Mouse (Mus musculus): ENCODE data around the gene Pxn. TPM values are rescaled to one million over a fixed set of nuclear protein-coding genes. Genes with fewer than 3 reads are reported as not detected.

The Pxn gene
- polyA plus RNA-seq, 1 experiment from 2014 or later = 27.9 TPM

- peak overlapping the region; percentile 92 for H3K4me3 ChIP-seq
- no peak for DNase-seq (ENCODE audit: low spot score)
- peaks cover 4% of the 10 kb centered on the region; the same call in 1 of the 2 replicates for H3K27me3 ChIP-seq (ENCODE audit: low read depth, poor library complexity, severe bottlenecking)
- H3K4me1 ChIP-seq = peaks cover 40% of the 10 kb centered on the region
- no peaks in the 10 kb centered on the region for H3K9me3 ChIP-seq (replicated peaks)
- H3K27ac ChIP-seq (replicated peaks) = peak overlapping the region; percentile 87
- WGBS = 31% methylated on average over 12 of the region's 12 CpGs
- H3K36me3 ChIP-seq = no peaks in the 10 kb centered on the region; the same call in 1 of the 2 replicates
These were observed 948 bp downstream of the Pxn start for GRCm38 (mm10) chr5:115507267-115507980.

GRCm38 (mm10) chr5:115507981-115508858 is 1.7 kb downstream of the Pxn start:
- no peaks in the 10 kb centered on the region for H3K9me3 ChIP-seq (replicated peaks)
- H3K27ac ChIP-seq (replicated peaks) = 0 out of 2 replicates have a peak overlapping the region, but pooled peaks have one; percentile 28
- peaks cover 40% of the 10 kb centered on the region for H3K4me1 ChIP-seq
- H3K4me3 ChIP-seq = peak overlapping the region; percentile 92
- 50% methylated on average over 18 of the region's 18 CpGs for WGBS
- peaks cover 4% of the 10 kb centered on the region; the same call in 1 of the 2 replicates for H3K27me3 ChIP-seq (ENCODE audit: low read depth, poor library complexity, severe bottlenecking)
- H3K36me3 ChIP-seq = no peaks in the 10 kb centered on the region; the same call in 1 of the 2 replicates
- DNase-seq (ENCODE audit: low spot score) = no peak

GRCm38 (mm10) chr5:115508859-115509147 is 2.3 kb downstream of the Pxn start:
- DNase-seq (ENCODE audit: low spot score) = no peak
- Histone ChIP-seq H3K27me3 (ENCODE audit: low read depth, poor library complexity, severe bottlenecking) (peaks cover 4% of the 10 kb centered on the region; the same call in 1 of the 2 replicates), H3K36me3 (peaks cover 5% of the 10 kb centered on the region), H3K4me1 (peaks cover 40% of the 10 kb centered on the region), H3K27ac (replicated peaks) (no peak overlapping the region), H3K4me3 (peak overlapping the region; percentile 92), H3K9me3 (replicated peaks) (no peaks in the 10 kb centered on the region)
- WGBS = 21% methylated on average over 10 of the region's 10 CpGs

GRCm38 (mm10) chr5:115509321-115509761 is 2.9 kb downstream of the Pxn start:
- peaks cover 4% of the 10 kb centered on the region; the same call in 1 of the 2 replicates for H3K27me3 ChIP-seq (ENCODE audit: low read depth, poor library complexity, severe bottlenecking)
- H3K4me1 ChIP-seq = peaks cover 42% of the 10 kb centered on the region
- no peaks in the 10 kb centered on the region for H3K9me3 ChIP-seq (replicated peaks)
- H3K4me3 ChIP-seq = peak overlapping the region; percentile 92
- H3K27ac ChIP-seq (replicated peaks) = peak overlapping the region; percentile 59; the same call in 1 of the 2 replicates
- DNase-seq (ENCODE audit: low spot score) = no peak
- H3K36me3 ChIP-seq = peaks cover 5% of the 10 kb centered on the region
- WGBS = 59% methylated on average over 15 of the region's 15 CpGs

GRCm38 (mm10) chr5:115509790-115510689 is 3.6 kb downstream of the Pxn start:
- DNase-seq (ENCODE audit: low spot score) = no peak
- H3K4me3 ChIP-seq = peak overlapping the region; percentile 92; the same call in 1 of the 2 replicates
- no peaks in the 10 kb centered on the region for H3K9me3 ChIP-seq (replicated peaks)
- H3K36me3 ChIP-seq = peaks cover 5% of the 10 kb centered on the region
- WGBS = 69% methylated on average over 15 of the region's 15 CpGs
- peak overlapping the region; percentile 59; the same call in 1 of the 2 replicates for H3K27ac ChIP-seq (replicated peaks)
- peaks cover 49% of the 10 kb centered on the region for H3K4me1 ChIP-seq
- H3K27me3 ChIP-seq (ENCODE audit: low read depth, poor library complexity, severe bottlenecking) = peaks cover 4% of the 10 kb centered on the region; the same call in 1 of the 2 replicates

- Histone ChIP-seq H3K9me3 (replicated peaks) (no peaks in the 10 kb centered on the region), H3K4me3 (no peak overlapping the region), H3K27me3 (ENCODE audit: low read depth, poor library complexity, severe bottlenecking) (peaks cover 4% of the 10 kb centered on the region; the same call in 1 of the 2 replicates), H3K36me3 (peaks cover 17% of the 10 kb centered on the region), H3K4me1 (peaks cover 47% of the 10 kb centered on the region), H3K27ac (replicated peaks) (no peak overlapping the region)
- DNase-seq (ENCODE audit: low spot score) = no peak
- 93% methylated on average over 7 of the region's 7 CpGs for WGBS
These were observed 5.9 kb downstream of the Pxn start for GRCm38 (mm10) chr5:115512375-115512774.

GRCm38 (mm10) chr5:115513246-115513645 is 6.8 kb downstream of the Pxn start:
- H3K27ac ChIP-seq (replicated peaks) = no peak overlapping the region
- peaks cover 38% of the 10 kb centered on the region for H3K4me1 ChIP-seq
- DNase-seq (ENCODE audit: low spot score) = no peak
- H3K9me3 ChIP-seq (replicated peaks) = no peaks in the 10 kb centered on the region
- H3K4me3 ChIP-seq = no peak overlapping the region
- no peaks in the 10 kb centered on the region for H3K27me3 ChIP-seq (ENCODE audit: low read depth, poor library complexity, severe bottlenecking)
- WGBS = 97% methylated on average over 14 of the region's 14 CpGs
- H3K36me3 ChIP-seq = peaks cover 20% of the 10 kb centered on the region

GRCm38 (mm10) chr5:115513721-115514120 is 7.2 kb downstream of the Pxn start:
- Histone ChIP-seq H3K27ac (replicated peaks) (no peak overlapping the region; the same call in 1 of the 2 replicates), H3K4me3 (no peak overlapping the region), H3K9me3 (replicated peaks) (no peaks in the 10 kb centered on the region), H3K4me1 (peaks cover 33% of the 10 kb centered on the region), H3K36me3 (peaks cover 20% of the 10 kb centered on the region), H3K27me3 (ENCODE audit: low read depth, poor library complexity, severe bottlenecking) (no peaks in the 10 kb centered on the region)
- no peak for DNase-seq (ENCODE audit: low spot score)
- 95% methylated on average over 16 of the region's 16 CpGs for WGBS

GRCm38 (mm10) chr5:115514346-115514745 is 7.9 kb downstream of the Pxn start:
- no peak for DNase-seq (ENCODE audit: low spot score)
- H3K27ac ChIP-seq (replicated peaks) = peak overlapping the region; percentile 53; the same call in 1 of the 2 replicates

GRCm38 (mm10) chr5:115514896-115515587 is 8.6 kb downstream of the Pxn start:
- no peaks in the 10 kb centered on the region for H3K27me3 ChIP-seq (ENCODE audit: low read depth, poor library complexity, severe bottlenecking)
- no peak overlapping the region for H3K4me3 ChIP-seq
- H3K4me1 ChIP-seq = peaks cover 21% of the 10 kb centered on the region
- H3K36me3 ChIP-seq = peaks cover 20% of the 10 kb centered on the region
- H3K9me3 ChIP-seq (replicated peaks) = no peaks in the 10 kb centered on the region
- H3K27ac ChIP-seq (replicated peaks) = peak overlapping the region; percentile 53; the same call in 1 of the 2 replicates
- 72% methylated on average over 20 of the region's 20 CpGs for WGBS
- DNase-seq (ENCODE audit: low spot score) = no peak

More at GRCm38 (mm10) chr5:115514346-115514745, 7.9 kb downstream of the Pxn start:
- H3K4me3 ChIP-seq = no peak overlapping the region
- no peaks in the 10 kb centered on the region for H3K27me3 ChIP-seq (ENCODE audit: low read depth, poor library complexity, severe bottlenecking)
- 89% methylated on average over 6 of the region's 6 CpGs for WGBS
- peaks cover 27% of the 10 kb centered on the region for H3K4me1 ChIP-seq
- peaks cover 20% of the 10 kb centered on the region for H3K36me3 ChIP-seq
- no peaks in the 10 kb centered on the region for H3K9me3 ChIP-seq (replicated peaks)

GRCm38 (mm10) chr5:115516081-115516907 is 9.8 kb downstream of the Pxn start:
- WGBS = 81% methylated on average over 32 of the region's 32 CpGs
- no peaks in the 10 kb centered on the region for H3K27me3 ChIP-seq (ENCODE audit: low read depth, poor library complexity, severe bottlenecking)
- H3K9me3 ChIP-seq (replicated peaks) = no peaks in the 10 kb centered on the region
- DNase-seq (ENCODE audit: low spot score) = no peak
- peaks cover 20% of the 10 kb centered on the region for H3K36me3 ChIP-seq
- peaks cover 28% of the 10 kb centered on the region for H3K4me1 ChIP-seq
- no peak overlapping the region; the same call in 1 of the 2 replicates for H3K27ac ChIP-seq (replicated peaks)
- H3K4me3 ChIP-seq = no peak overlapping the region

Measured in midbrain, embryonic 10.5 days (tissue).